Mouse (Mus musculus) B cell, adult 62 days (primary cell): Measurements from ENCODE around the gene Casd1. TPM values are rescaled to one million over a fixed set of nuclear protein-coding genes. Genes with fewer than 3 reads are reported as not detected.

Source experiments
- total RNA-seq: library from RNA; stranded (reverse); gene quantifications from 4 replicates; pipeline ENCODE4 v1.2.4, GENCODE M21; 2023

The Casd1 gene
- total RNA-seq, result 17.6 to 24.9 TPM (median 18.9 TPM) in 4 replicates

DNA sequence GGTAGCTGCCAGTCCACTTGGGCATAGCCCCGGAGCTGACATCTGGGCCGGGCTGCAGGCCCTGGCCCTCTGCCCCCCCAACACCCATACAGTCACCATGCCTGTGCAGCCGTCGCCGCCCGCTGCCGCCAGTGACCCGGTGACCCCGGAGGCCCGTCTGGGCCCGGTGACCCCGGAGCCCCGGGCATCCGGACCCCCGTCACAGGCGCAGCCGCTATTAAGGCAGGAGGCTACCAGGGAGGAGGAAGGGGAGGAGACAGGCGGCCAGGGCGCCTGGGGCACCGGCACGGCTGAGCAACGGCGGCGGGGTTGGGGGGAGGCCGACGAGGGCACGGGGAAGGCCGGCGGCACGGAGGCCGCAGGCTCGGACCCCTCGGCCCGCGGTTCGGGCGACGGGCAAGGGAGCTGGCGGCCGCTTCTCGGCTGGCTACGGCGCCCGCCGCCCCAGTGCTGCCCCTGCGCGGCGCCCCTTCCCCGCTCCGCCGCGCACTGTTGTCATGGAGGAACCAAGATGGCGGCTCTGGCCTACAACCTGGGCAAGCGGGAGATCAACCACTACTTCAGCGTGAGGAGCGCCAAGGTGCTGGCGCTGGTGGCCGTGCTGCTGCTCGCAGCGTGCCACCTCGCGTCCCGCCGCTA is at the start of gene Casd1:
TSS of gene Casd1 (plus strand) at position 182 of the 639 bp plus-strand sequence.

Other genes starting within 250 kb of the Casd1 start
- gene Col1a2, start 96.0 kb upstream of the Casd1 start, total RNA-seq, result 0.17 to 1.9 TPM (median 0.33 TPM) in 4 replicates
- gene Sgce, start 146.4 kb downstream of the Casd1 start, total RNA-seq, result 0.69 to 1.4 TPM (median 0.79 TPM) in 4 replicates
- gene Peg10, start 146.5 kb downstream of the Casd1 start, total RNA-seq, result 0.37 to 0.60 TPM (median 0.45 TPM) in 4 replicates